Mouse (Mus musculus) megakaryocyte, embryonic 14.5 days (primary cell): ENCODE data around the gene Tubg1.

Source experiments
- FLI1 ChIP-seq: IDR thresholded peaks from 2 replicates; pipeline ENCODE4 v1.6.1; 2012; ENCODE audit warnings: low read length, inconsistent platforms, mixed read lengths
- GATA1 ChIP-seq: IDR thresholded peaks from 3 replicates; pipeline ENCODE4 v1.6.1; 2012; ENCODE audit warnings: mixed read lengths, low read length, inconsistent platforms, borderline replicate concordance

GRCm38 (mm10) chr11:101148751-101149150 lies 29.0 kb downstream of the Tubg1 start:
- TF ChIP-seq GATA1 (no peak), FLI1 (no peak)
